Mouse (Mus musculus) bone marrow, adult 2 months (tissue): ENCODE data around the gene Dnal1.

Experiments
- CTCF ChIP-seq: fragments of 200-500 bp; IDR thresholded peaks from 2 replicates; pipeline ENCODE4 v1.5.1; 2011; ENCODE audit warnings: low read length, control low read depth; ENCODE audit not compliant: control insufficient read depth, insufficient read depth
- POLR2A ChIP-seq: fragments of 200-500 bp; IDR thresholded peaks from 2 replicates; pipeline ENCODE4 v1.6.1; 2011; ENCODE audit warnings: low read depth, mild to moderate bottlenecking, control low read depth, low read length, borderline replicate concordance; ENCODE audit not compliant: control insufficient read depth

GRCm38 (mm10) chr12:84101493-84101845 lies 12.7 kb upstream of the Dnal1 start:
- TF ChIP-seq POLR2A (no peak), CTCF (no peak)
